Mouse (Mus musculus): ENCODE results near the gene Akt2. TPM values are rescaled to one million over a fixed set of nuclear protein-coding genes. Genes with fewer than 3 reads are reported as not detected.
"Not testable (repeated sequence)": the region's sequence is repeated elsewhere in the genome, so short reads cannot be mapped to it uniquely, and the experiment has no call there.

Gene Akt2
- total RNA-seq, 2 experiments from 2014 or later, result 169 to 170 TPM

GRCm38 (mm10) chr7:27609285-27609684, 17.9 kb downstream of the Akt2 start:
- intact Hi-C loops (cut with DNase I), result no loop called here
- no peak for DNase-seq

GRCm38 (mm10) chr7:27609688-27610087, 18.3 kb downstream of the Akt2 start:
- DNase-seq, result no peak
- intact Hi-C loops (cut with DNase I), result no loop called here

- intact Hi-C loops (cut with DNase I), result no loop called here
- DNase-seq, result no peak
These were observed 19.0 kb downstream of the Akt2 start for GRCm38 (mm10) chr7:27610370-27610769.

- DNase-seq, result no peak
- intact Hi-C loops (cut with DNase I), result no loop called here
These were observed 19.5 kb downstream of the Akt2 start for GRCm38 (mm10) chr7:27610871-27611270.

GRCm38 (mm10) chr7:27612940-27613339, 21.6 kb downstream of the Akt2 start:
- intact Hi-C loops (cut with DNase I), result no loop called here
- DNase-seq, result no peak

- intact Hi-C loops (cut with DNase I), result no loop called here
- DNase-seq, result no peak
These were observed 22.6 kb downstream of the Akt2 start for GRCm38 (mm10) chr7:27613751-27614499.

GRCm38 (mm10) chr7:27621028-27621427, 29.7 kb downstream of the Akt2 start:
- intact Hi-C loops (cut with DNase I), result no loop called here
- DNase-seq, result no peak

GRCm38 (mm10) chr7:27622234-27622633, 30.9 kb downstream of the Akt2 start:
- no peak for DNase-seq
- intact Hi-C loops (cut with DNase I), result no loop called here

- intact Hi-C loops (cut with DNase I), result no loop called here
- no peak for DNase-seq
These were observed 33.6 kb downstream of the Akt2 start for GRCm38 (mm10) chr7:27624967-27625366.

- DNase-seq, result no peak
- intact Hi-C loops (cut with DNase I), result no loop called here
These were observed 36.4 kb downstream of the Akt2 start for GRCm38 (mm10) chr7:27627707-27628106.

- intact Hi-C loops (cut with DNase I), result no loop called here
- DNase-seq, result peak; percentile 38 to 43
These were observed 36.8 kb downstream of the Akt2 start for GRCm38 (mm10) chr7:27628190-27628589.

- intact Hi-C loops (cut with DNase I); DNase-seq: not testable (repeated sequence)
These were observed 37.5 kb downstream of the Akt2 start for GRCm38 (mm10) chr7:27628816-27629215.

GRCm38 (mm10) chr7:27631439-27631838, 40.1 kb downstream of the Akt2 start:
- DNase-seq, result no peak
- intact Hi-C loops (cut with DNase I), result loop anchor here (5.0 kb wide), 1 partner anchor 54 kb away; no protein-coding TSS in a partner anchor

- intact Hi-C loops (cut with DNase I), result loop anchor here (5.0 kb wide), 1 partner anchor 56 kb away; no protein-coding TSS in a partner anchor
- DNase-seq, result no peak
These were observed 41.8 kb downstream of the Akt2 start for GRCm38 (mm10) chr7:27633166-27633565.

GRCm38 (mm10) chr7:27634691-27635090, 43.3 kb downstream of the Akt2 start:
- DNase-seq, result no peak
- intact Hi-C loops (cut with DNase I), result loop anchor here (5.0 kb wide), 1 partner anchor 57 kb away; no protein-coding TSS in a partner anchor

- intact Hi-C loops (cut with DNase I); DNase-seq: not testable (repeated sequence)
These were observed 43.7 kb downstream of the Akt2 start for GRCm38 (mm10) chr7:27635094-27635493.

- no peak for DNase-seq
- intact Hi-C loops (cut with DNase I), result no loop called here
These were observed 53.1 kb downstream of the Akt2 start for GRCm38 (mm10) chr7:27644471-27644870.

GRCm38 (mm10) chr7:27646516-27646915, 55.2 kb downstream of the Akt2 start:
- no peak for DNase-seq
- intact Hi-C loops (cut with DNase I), result no loop called here

- intact Hi-C loops (cut with DNase I), result no loop called here
These were observed 56.1 kb downstream of the Akt2 start for GRCm38 (mm10) chr7:27647281-27648002.

GRCm38 (mm10) chr7:27649723-27650122, 58.4 kb downstream of the Akt2 start:
- DNase-seq, result no peak
- intact Hi-C loops (cut with DNase I), result loop anchor here (5.0 kb wide), 1 partner anchor 78 kb away; no protein-coding TSS in a partner anchor

More at GRCm38 (mm10) chr7:27647281-27648002, 56.1 kb downstream of the Akt2 start:
- no peak for DNase-seq

- intact Hi-C loops (cut with DNase I), result loop anchor here (1.0 to 5.0 kb wide), 2 partner anchors 34 to 76 kb away; no protein-coding TSS in a partner anchor
- DNase-seq, result peak; percentile 79 to 85
These were observed 59.6 kb downstream of the Akt2 start for GRCm38 (mm10) chr7:27650949-27651348.

All from heart, postnatal 14 days (tissue).